Mouse (Mus musculus): ENCODE data around the gene H2-M10.5. TPM values are rescaled to one million over a fixed set of nuclear protein-coding genes. Genes with fewer than 3 reads are reported as not detected.
"Not testable (repeated sequence)": the region's sequence is repeated elsewhere in the genome, so short reads cannot be mapped to it uniquely, and the experiment has no call there.

The H2-M10.5 gene
- not detected in 2 replicates for polyA plus RNA-seq (2012; ENCODE audit: insufficient read depth, insufficient read length, missing spikeins)

DNA sequence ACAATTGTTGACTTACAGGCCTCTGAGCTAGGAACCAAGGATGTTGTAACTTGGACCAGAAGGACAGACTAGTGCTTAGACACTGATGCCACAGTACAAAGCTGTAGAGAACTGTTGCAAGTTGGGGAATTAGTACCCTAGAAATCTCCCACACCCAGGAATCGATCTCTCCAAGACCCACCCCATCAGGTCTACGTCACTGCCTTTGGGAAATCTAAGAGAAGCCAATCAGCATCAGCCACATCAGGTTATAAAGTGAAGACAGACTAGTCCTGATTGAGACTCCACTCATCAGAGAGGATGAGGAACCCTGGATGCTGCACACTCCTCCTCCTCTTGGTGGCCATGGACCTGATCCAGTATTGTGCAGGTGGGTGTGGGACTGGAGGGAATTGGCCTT lies at the start of gene H2-M10.5:
H2-M10.5 (plus strand) TSS at position 301 of the 400 bp plus-strand sequence.
- H3K27ac ChIP-seq (ENCODE audit: insufficient read depth, low read depth, low read length); H3K4me1 ChIP-seq (ENCODE audit: control insufficient read depth, insufficient read depth, low read length); H3K4me3 ChIP-seq (ENCODE audit: insufficient read depth, low read length): not testable (repeated sequence)

DNA sequence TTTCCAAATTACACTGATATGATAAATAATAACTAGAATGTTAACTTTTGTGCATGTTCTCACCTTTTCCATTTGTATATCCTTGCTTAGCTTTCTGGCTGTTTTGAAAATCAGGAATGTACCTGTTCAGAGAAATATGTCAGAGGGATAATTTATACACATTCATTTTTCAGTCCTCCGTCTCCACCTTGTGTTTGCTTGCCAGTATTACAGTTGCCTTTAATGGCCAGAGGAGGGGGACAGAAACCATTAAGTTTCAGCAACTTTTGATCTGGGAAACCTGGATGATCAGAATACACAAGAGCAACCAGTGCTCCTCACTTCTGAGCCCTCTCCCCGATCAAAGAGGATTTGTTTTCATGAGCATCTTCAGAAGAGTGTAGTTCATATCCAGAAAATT lies 46.7 kb upstream of the H2-M10.5 start:
- Histone ChIP-seq H3K4me3 (ENCODE audit: insufficient read depth, low read length) (no peak overlapping the region), H3K4me1 (ENCODE audit: control insufficient read depth, insufficient read depth, low read length) (no peaks in the 10 kb centered on the region), H3K27ac (ENCODE audit: insufficient read depth, low read depth, low read length) (no peak overlapping the region)
- TF ChIP-seq POLR2A (IDR thresholded peaks at IDR 0.05; ENCODE audit: borderline replicate concordance, low read depth, low read length) (no peak), CTCF (IDR thresholded peaks at IDR 0.05; ENCODE audit: low read depth, low read length) (no peak)

DNA sequence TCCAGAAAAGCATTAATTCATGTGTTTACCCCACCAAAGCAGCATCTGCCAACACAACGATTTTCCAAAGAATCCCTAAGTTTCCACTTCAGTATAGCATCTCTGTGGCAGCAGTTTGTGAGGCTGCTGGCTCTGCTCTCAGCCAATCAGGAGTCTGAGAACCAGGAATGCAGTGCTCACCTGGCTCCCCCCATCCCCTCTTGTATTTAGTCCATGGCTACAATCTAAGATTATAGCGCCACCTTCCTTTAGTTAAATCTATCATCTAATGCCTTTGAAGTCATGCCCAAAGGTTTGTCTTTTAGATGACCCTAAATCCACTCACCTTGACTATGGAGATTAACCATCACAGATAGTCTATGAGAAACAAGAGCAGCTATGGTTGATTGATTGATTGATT lies 8.9 kb upstream of the H2-M10.5 start:
- no peak overlapping the region for H3K27ac ChIP-seq (ENCODE audit: insufficient read depth, low read depth, low read length)

DNA sequence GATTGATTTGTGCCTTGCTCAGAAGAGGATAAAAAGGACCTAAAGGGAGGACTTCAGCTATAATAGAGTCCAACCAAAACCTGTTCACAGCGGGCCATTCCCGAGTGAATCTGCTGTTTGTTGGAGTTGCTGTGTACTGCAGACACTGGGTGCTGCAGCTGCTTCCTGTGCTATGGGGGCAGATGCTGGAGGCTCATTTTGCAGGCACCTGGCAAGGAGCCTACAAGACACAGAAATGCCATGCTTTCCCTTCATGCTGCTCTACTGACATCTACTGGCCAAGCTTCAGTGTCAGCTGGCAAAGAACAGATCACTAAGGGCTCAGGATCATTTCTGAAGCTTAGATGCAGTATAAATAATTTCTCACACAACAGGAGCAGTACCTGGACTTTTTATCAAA lies 8.5 kb upstream of the H2-M10.5 start:
- H3K27ac ChIP-seq (ENCODE audit: insufficient read depth, low read depth, low read length); H3K4me1 ChIP-seq (ENCODE audit: control insufficient read depth, insufficient read depth, low read length); H3K4me3 ChIP-seq (ENCODE audit: insufficient read depth, low read length): not testable (repeated sequence)

More for the DNA sequence above, 8.9 kb upstream of the H2-M10.5 start:
- H3K4me3 ChIP-seq (ENCODE audit: insufficient read depth, low read length) = no peak overlapping the region
- no peak for TF ChIP-seq CTCF (IDR thresholded peaks at IDR 0.05; ENCODE audit: low read depth, low read length)
- TF ChIP-seq POLR2A (IDR thresholded peaks at IDR 0.05; ENCODE audit: borderline replicate concordance, low read depth, low read length) = no peak
- no peaks in the 10 kb centered on the region for H3K4me1 ChIP-seq (ENCODE audit: control insufficient read depth, insufficient read depth, low read length)

DNA sequence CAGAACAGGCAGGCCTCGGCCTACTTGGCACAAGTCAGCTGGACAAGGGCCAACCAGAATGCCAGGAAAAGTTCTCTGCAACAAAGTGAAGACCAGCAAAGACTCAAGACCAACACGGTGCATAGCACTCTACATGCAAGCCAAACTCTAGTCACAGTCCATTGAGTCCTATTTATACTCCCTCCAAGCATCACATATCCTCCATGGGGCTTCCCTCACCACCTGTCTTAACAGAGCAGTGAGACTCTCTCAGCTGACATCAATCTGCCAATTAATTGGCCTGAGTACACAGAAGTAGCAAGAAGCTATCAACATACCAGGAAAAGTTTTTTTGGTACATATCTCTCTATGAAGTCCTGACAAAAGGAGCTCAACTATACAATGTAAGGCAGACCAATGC lies 7.3 kb upstream of the H2-M10.5 start:
- H3K4me3 ChIP-seq (ENCODE audit: insufficient read depth, low read length); H3K4me1 ChIP-seq (ENCODE audit: control insufficient read depth, insufficient read depth, low read length); H3K27ac ChIP-seq (ENCODE audit: insufficient read depth, low read depth, low read length): not testable (repeated sequence)

DNA sequence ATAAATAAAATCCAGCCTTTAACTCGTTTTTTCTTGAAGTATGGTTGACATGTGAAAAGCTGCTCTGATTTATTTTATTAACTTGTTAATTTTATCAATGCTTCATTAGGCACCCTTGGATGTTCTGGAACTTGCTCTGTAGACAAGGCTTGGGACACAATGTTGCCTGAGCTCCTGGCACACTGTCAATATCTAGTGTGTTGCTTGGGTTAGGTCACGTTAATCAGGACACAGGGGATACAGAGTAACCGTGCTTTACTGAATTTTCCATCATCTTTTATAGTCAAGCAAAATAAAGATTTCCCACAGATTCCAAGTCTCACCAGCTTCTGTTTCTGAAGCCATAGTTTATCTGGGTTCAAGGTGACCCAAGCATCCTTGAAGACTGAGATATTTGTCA lies 8.8 kb downstream of the H2-M10.5 start:
- no peaks in the 10 kb centered on the region for H3K4me1 ChIP-seq (ENCODE audit: control insufficient read depth, insufficient read depth, low read length)
- H3K4me3 ChIP-seq (ENCODE audit: insufficient read depth, low read length) = no peak overlapping the region
- no peak overlapping the region for H3K27ac ChIP-seq (ENCODE audit: insufficient read depth, low read depth, low read length)
- TF ChIP-seq POLR2A (IDR thresholded peaks at IDR 0.05; ENCODE audit: borderline replicate concordance, low read depth, low read length) = no peak
- TF ChIP-seq CTCF (IDR thresholded peaks at IDR 0.05; ENCODE audit: low read depth, low read length) = no peak

DNA sequence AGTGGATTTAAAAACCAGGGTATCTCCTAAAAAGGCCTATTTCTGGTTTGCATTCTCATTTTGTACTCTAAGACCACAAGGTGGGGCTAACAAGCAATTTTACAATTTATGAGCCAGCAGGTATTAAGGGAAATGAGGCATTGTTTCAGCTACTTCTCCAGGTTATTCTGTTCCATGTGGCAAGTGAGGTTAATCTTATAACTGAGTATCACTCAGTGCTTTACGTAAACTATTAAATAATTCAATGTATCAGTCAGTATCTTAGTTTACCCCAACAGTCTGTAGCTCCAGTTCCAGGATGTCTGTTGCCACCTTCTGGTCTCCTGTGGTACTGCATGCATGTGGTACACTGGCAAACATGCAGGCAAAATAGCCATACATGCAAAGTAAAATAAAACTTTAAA lies 13.8 kb downstream of the H2-M10.5 start:
- not testable (repeated sequence) for H3K4me3 ChIP-seq (ENCODE audit: insufficient read depth, low read length); H3K27ac ChIP-seq (ENCODE audit: insufficient read depth, low read depth, low read length); H3K4me1 ChIP-seq (ENCODE audit: control insufficient read depth, insufficient read depth, low read length)

DNA sequence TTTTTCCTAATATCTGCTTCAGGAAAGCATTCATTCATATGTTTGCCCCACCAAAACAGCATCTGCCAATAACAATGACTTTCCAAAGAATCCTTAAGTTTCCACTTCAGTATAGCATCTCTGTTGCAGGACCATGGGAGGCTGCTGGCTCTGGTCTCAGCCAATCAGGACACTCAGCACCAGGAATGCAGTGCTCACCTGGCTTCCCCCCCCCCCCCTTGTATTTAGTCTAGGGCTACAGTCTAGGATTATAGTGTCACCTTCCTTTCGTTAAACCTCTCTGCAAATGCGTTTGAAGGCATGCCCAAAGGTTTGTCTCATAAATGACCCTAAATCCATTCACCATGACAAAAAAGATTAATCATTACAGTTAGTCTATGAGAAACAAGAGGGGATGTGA lies 15.6 kb downstream of the H2-M10.5 start:
- no peak overlapping the region for H3K27ac ChIP-seq (ENCODE audit: insufficient read depth, low read depth, low read length)

DNA sequence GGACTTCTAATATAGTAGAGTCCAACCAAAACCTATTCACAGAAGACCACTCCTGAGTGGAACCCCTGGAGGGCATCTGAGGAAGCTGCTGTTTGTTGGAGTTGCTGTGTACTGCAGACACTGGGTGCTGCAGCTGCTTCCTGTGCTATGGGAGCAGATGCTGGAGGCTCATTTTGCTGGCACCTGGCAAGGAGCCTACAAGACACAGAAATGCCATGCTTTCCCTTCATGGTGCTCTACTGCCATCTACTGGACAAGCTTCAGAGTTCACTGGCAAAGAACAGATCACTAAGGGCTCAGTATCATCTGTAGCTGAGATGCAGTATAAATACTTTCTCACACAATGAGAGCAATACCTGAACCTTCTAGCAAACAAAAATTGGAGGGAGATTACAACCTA lies 16.1 kb downstream of the H2-M10.5 start:
- H3K27ac ChIP-seq (ENCODE audit: insufficient read depth, low read depth, low read length); H3K4me3 ChIP-seq (ENCODE audit: insufficient read depth, low read length); H3K4me1 ChIP-seq (ENCODE audit: control insufficient read depth, insufficient read depth, low read length): not testable (repeated sequence)

More for the DNA sequence above, 15.6 kb downstream of the H2-M10.5 start:
- TF ChIP-seq POLR2A (IDR thresholded peaks at IDR 0.05; ENCODE audit: borderline replicate concordance, low read depth, low read length) (no peak), CTCF (IDR thresholded peaks at IDR 0.05; ENCODE audit: low read depth, low read length) (no peak)
- Histone ChIP-seq H3K4me3 (ENCODE audit: insufficient read depth, low read length) (no peak overlapping the region), H3K4me1 (ENCODE audit: control insufficient read depth, insufficient read depth, low read length) (no peaks in the 10 kb centered on the region)

DNA sequence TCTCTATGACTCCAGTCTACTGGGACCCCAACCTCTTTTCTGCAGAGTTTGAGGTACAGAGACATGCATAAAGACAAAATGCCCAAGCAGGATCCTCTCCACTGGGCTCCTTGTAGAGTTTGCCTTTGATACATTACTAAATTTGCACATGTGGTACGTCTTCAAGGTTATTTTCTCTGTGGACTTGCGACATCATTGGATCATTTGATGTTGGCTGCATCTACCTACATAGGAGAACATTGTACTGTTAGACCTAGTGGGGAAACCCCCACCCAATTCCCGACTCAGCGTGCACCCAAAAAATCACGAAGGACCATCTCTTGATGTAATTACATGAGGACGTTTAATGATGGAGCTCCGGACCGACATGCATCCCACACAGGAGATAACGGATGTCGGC lies 26.8 kb downstream of the H2-M10.5 start:
- Histone ChIP-seq H3K27ac (ENCODE audit: insufficient read depth, low read depth, low read length) (no peak overlapping the region), H3K4me1 (ENCODE audit: control insufficient read depth, insufficient read depth, low read length) (no peaks in the 10 kb centered on the region), H3K4me3 (ENCODE audit: insufficient read depth, low read length) (no peak overlapping the region)
- TF ChIP-seq POLR2A (IDR thresholded peaks at IDR 0.05; ENCODE audit: borderline replicate concordance, low read depth, low read length) (no peak), CTCF (IDR thresholded peaks at IDR 0.05; ENCODE audit: low read depth, low read length) (no peak)

DNA sequence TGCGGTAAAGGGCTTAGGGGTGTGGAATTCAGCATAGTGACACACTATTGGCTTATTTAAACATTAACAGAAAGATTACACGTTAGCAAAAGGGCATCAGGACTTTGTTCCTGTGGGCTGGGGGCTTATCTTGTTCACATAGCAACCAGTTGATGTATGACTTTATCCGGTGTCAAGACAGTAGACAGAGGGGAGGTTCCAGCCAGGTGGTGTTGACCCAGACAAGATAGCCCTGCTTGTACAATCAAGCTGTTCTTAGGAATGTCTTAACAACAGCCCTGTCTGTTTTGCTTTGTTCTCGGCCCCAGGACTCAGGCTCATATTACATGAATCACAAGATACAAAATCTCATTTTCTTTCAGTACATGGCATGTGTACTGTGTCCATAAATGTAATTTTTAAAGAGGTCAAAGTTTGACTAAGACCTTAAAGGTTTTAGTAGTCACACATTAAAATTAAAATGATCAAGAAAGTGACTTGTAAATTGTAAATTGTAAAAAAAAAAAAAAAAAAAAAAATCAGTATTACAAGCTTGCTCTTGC lies 27.3 kb downstream of the H2-M10.5 start:
- H3K4me1 ChIP-seq (ENCODE audit: control insufficient read depth, insufficient read depth, low read length); H3K27ac ChIP-seq (ENCODE audit: insufficient read depth, low read depth, low read length); H3K4me3 ChIP-seq (ENCODE audit: insufficient read depth, low read length): not testable (repeated sequence)

DNA sequence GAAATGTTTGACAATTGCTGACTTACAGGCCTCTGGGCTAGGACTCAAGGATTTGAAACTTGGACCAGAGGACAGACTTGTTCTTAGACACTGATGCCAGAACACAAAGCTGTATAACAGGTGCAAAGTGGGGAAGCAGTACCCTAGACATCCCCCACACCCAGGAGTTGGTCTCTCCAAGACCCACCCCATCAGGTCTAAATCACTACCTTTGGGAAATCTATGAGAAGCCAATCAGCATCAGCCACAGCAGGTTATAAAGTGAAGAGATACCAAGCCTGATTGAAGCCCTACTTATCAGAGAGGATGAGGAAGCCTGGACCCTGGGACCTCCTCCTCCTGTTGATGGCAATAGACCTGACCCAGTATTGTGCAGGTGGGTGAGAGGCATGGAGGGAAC lies 39.2 kb downstream of the H2-M10.5 start, which contains the start of gene H2-M10.6:
H2-M10.6 (plus strand) TSS at position 301 of the 400 bp plus-strand sequence.
- TF ChIP-seq POLR2A (IDR thresholded peaks at IDR 0.05; ENCODE audit: borderline replicate concordance, low read depth, low read length) (no peak), CTCF (IDR thresholded peaks at IDR 0.05; ENCODE audit: low read depth, low read length) (no peak)
- H3K4me3 ChIP-seq (ENCODE audit: insufficient read depth, low read length) = no peak within 1 kb of the TSS
- no peaks in the 10 kb centered on the region for H3K4me1 ChIP-seq (ENCODE audit: control insufficient read depth, insufficient read depth, low read length)
- H3K27ac ChIP-seq (ENCODE audit: insufficient read depth, low read depth, low read length) = no peak within 1 kb of the TSS

All from bone marrow macrophage, adult 2 months (primary cell).